Mouse (Mus musculus) G1E (cell line): ENCODE data around the gene Gm17728.

Source experiments
- CTCF ChIP-seq: IDR thresholded peaks from 2 replicates; pipeline ENCODE4 v1.5.1; 2012; ENCODE audit warnings: low read depth, low read length, inconsistent platforms, mixed read lengths
- GATA1 ChIP-seq: IDR thresholded peaks from 2 replicates; pipeline ENCODE4 v1.6.1; 2012; ENCODE audit warnings: borderline replicate concordance, low read length, inconsistent platforms, mixed read lengths
- GATA2 ChIP-seq: IDR thresholded peaks from 2 replicates; pipeline ENCODE4 v1.6.1; 2012; ENCODE audit warnings: low read depth, low read length, inconsistent platforms, borderline replicate concordance
- POLR2AphosphoS5 ChIP-seq: IDR thresholded peaks from 2 replicates; pipeline ENCODE4 v1.6.1; 2012; ENCODE audit warnings: low read depth, low read length, inconsistent platforms; ENCODE audit not compliant: insufficient replicate concordance
- TAL1 ChIP-seq: conservative IDR thresholded peaks from 2 replicates; pipeline ENCODE4 v1.6.1; 2012; ENCODE audit warnings: low read depth, low read length, inconsistent platforms, mixed read lengths

DNA sequence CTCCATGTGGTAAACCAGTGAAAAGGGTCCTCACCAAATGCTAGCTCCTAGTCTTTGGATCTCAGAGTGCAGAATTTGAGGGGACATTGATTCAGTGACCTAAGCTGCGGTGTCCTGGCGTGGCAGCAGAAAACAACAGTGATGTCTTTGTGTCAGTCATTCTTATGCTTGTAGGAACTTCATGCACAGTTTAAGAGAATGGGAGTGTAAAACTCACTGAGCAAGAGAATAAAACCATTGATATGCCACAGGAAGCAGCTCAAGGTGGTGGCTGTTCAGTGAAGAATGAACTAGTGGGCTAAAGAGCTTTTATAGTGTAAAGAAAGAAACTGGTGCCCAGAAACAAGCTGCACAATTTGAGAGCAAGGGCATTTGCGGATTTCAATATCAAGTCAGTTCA, 17.9 kb upstream of the Gm17728 start:
- TF ChIP-seq CTCF (no peak), POLR2AphosphoS5 (no peak), TAL1 (no peak), GATA1 (no peak), GATA2 (no peak)
